Mouse (Mus musculus) hindbrain, embryonic 11.5 days (tissue): ENCODE measurements around the gene Poc1a. TPM values are rescaled to one million over a fixed set of nuclear protein-coding genes. Genes with fewer than 3 reads are reported as not detected.

ENCODE experiments used
- ATAC-seq: fragments of 200-750 bp; cut with Nextera tagmentation; 2 replicates; pipeline ENCODE4 v1.8.0; 2017; ENCODE audit warnings: mild to moderate bottlenecking, moderate TSS enrichment, moderate library complexity; ENCODE audit not compliant: low FRiP score
- DNase-seq: peaks from one replicate; pipeline ENCODE4 v3.0.0-alpha.2; 2015; ENCODE audit warnings: low spot score
- H3K27ac ChIP-seq: fragments of 300-500 bp; sonication (generic); 2 replicates; pipeline ENCODE4 v1.5.1; 2014; ENCODE audit warnings: mild to moderate bottlenecking, low read depth, low read length
- H3K27me3 ChIP-seq: fragments of 300-500 bp; sonication (generic); 2 replicates; pipeline ENCODE4 v1.6.1; 2014; ENCODE audit warnings: mild to moderate bottlenecking, low read length, moderate library complexity, mixed read lengths; ENCODE audit not compliant: control insufficient read depth, insufficient read depth
- H3K36me3 ChIP-seq: fragments of 300-500 bp; sonication (generic); 2 replicates; pipeline ENCODE4 v1.6.1; 2014; ENCODE audit warnings: mild to moderate bottlenecking, low read length, moderate library complexity, mixed read lengths; ENCODE audit not compliant: control insufficient read depth, insufficient read depth
- H3K4me1 ChIP-seq: fragments of 300-500 bp; sonication (generic); replicated peaks from 2 replicates; pipeline ENCODE4 v1.6.1; 2014; ENCODE audit warnings: low read length, mixed read lengths; ENCODE audit not compliant: control insufficient read depth, insufficient read depth
- H3K4me2 ChIP-seq: fragments of 300-500 bp; sonication (generic); replicated peaks from 2 replicates; pipeline ENCODE4 v1.6.1; 2014; ENCODE audit warnings: mild to moderate bottlenecking, low read depth, low read length
- H3K4me3 ChIP-seq: fragments of 300-500 bp; sonication (generic); 2 replicates; pipeline ENCODE4 v1.5.1; 2014; ENCODE audit warnings: low read depth, low read length
- H3K9ac ChIP-seq: fragments of 300-500 bp; sonication (generic); 2 replicates; pipeline ENCODE4 v1.6.1; 2014; ENCODE audit warnings: low read depth, low read length
- H3K9me3 ChIP-seq: fragments of 300-500 bp; sonication (generic); 2 replicates; pipeline ENCODE4 v1.6.1; 2016; ENCODE audit warnings: low read length; ENCODE audit not compliant: control insufficient read depth
- WGBS: fragments of 180-500 bp; shearing (Covaris S2); extraction: QIAGEN DNeasy Blood & Tissue Kit; methylation state at CpG from one replicate; pipeline ENCODE4 v1.1.7; 2014; 5-methylcytosine and 5-hydroxymethylcytosine counted together
- polyA plus RNA-seq: library from polyadenylated mRNA; unstranded; fragments of >200 nt; fragmentation: Nextera tagmentation; extraction: Ambion mirVana; gene quantifications from 2 replicates; pipeline ENCODE4 v1.2.1, GENCODE M21; 2014

Poc1a gene
- polyA plus RNA-seq, 1 experiment from 2014 or later: 27.6 TPM

- Histone ChIP-seq H3K4me1 (no peaks in the 10 kb centered on the region), H3K4me3 (no peak overlapping the region), H3K4me2 (no peak overlapping the region), H3K27ac (no peak overlapping the region), H3K9ac (no peak overlapping the region), H3K27me3 (no peaks in the 10 kb centered on the region), H3K36me3 (no peaks in the 10 kb centered on the region), H3K9me3 (no peaks in the 10 kb centered on the region)
- ATAC-seq (no peak), DNase-seq (no peak)
- 81% methylated on average over 6 of the region's 6 CpGs for WGBS
These were observed 73.9 kb downstream of the Poc1a start for GRCm38 (mm10) chr9:106354810-106355209.

DNA sequence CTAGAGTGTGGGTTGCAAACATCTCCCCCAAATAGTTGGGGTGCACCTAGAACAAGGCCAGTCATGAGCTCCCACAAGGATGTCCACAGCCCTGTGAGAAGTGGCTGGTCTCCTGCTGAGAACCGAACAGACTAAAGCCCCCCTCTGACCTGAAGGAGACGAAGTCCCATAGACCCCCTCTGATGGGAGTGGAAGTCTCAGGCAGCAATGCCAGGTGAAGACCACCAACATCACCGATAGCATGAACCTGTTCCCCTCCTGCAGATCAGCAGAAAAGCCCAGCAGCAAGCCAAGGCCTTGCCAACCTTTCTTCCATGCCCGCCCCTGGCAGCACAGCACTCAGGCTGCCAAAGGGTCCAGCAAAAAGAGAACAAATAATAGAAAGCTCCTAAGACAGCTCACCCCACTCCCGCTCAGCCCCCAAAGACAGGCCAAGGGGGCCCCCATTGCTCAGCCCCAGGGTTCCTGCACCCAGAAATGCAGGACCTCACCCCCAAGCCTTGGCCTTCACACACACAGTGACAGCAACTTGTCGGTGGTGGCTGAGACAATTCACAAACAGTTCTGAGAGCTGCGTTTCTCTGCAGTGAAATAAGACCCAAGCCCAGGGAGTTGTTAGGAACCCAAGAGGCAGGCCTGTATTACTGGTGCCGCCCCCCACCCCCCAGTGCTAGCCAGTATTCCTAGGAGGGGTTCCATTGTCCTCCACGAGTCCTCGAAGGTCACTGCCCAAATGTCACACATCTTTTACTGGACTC is 74.5 kb downstream of the Poc1a start:
- H3K4me3 ChIP-seq: no peak overlapping the region
- no peaks in the 10 kb centered on the region for H3K4me1 ChIP-seq
- H3K4me2 ChIP-seq: no peak overlapping the region
- no peaks in the 10 kb centered on the region for H3K27me3 ChIP-seq
- 61% methylated on average over 10 of the region's 10 CpGs for WGBS
- peak overlapping the region; percentile 58; the same call in 1 of the 2 replicates for H3K27ac ChIP-seq
- H3K9me3 ChIP-seq: no peaks in the 10 kb centered on the region
- no peak for ATAC-seq
- H3K36me3 ChIP-seq: no peaks in the 10 kb centered on the region
- DNase-seq: no peak
- no peak overlapping the region for H3K9ac ChIP-seq

DNA sequence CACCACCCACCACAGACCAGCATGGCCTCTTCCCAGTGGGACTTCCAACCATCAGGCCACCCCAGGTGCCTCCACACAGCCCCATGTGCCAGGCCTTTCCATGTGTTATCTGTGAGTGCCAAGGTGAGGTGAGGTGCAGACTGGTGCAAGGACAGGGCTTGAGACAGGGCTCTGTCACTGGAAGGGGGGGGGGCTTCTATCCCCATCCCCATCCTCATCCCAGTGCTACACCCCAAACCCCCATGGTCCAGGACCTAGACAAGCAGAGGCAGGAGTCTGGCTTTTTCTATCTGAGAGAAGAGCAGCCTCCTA is 75.1 kb downstream of the Poc1a start:
- Histone ChIP-seq H3K4me2 (no peak overlapping the region), H3K9ac (no peak overlapping the region), H3K4me1 (no peaks in the 10 kb centered on the region), H3K4me3 (no peak overlapping the region), H3K27me3 (no peaks in the 10 kb centered on the region), H3K9me3 (no peaks in the 10 kb centered on the region), H3K27ac (peak overlapping the region; percentile 58; the same call in 1 of the 2 replicates), H3K36me3 (no peaks in the 10 kb centered on the region)
- ATAC-seq (no peak), DNase-seq (no peak)

DNA sequence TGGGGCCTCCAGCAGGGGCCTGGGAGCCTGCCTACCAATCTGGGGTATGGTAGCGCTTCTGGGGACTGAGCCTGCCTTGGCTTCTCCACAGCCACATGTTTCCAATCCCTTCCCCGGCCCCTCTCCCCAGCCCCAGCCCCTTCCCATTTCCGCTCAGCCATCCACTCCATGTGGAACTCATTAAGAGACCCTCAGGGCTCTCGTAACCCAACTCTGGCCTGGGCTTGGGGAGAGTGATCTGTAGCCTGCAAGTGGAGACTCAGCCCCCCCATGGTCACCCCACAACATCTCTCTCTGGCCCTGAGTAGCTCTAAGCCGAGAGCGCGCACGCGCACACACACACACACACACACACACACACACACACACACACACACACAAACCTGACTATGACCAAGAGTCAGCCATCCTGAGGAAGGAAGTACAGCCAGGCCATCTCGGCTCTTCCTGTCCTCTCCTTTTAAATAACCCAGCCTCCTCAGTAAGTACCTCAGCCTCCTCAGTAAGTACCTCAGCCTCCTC is 75.5 kb downstream of the Poc1a start:
- H3K27ac ChIP-seq: no peak overlapping the region
- no peaks in the 10 kb centered on the region for H3K4me1 ChIP-seq
- H3K36me3 ChIP-seq: no peaks in the 10 kb centered on the region
- no peaks in the 10 kb centered on the region for H3K9me3 ChIP-seq
- no peaks in the 10 kb centered on the region for H3K27me3 ChIP-seq
- no peak overlapping the region for H3K4me2 ChIP-seq
- no peak overlapping the region for H3K9ac ChIP-seq
- H3K4me3 ChIP-seq: no peak overlapping the region
- WGBS: 53% methylated on average over 10 of the region's 10 CpGs
- peak; percentile 48 for DNase-seq
- peak; percentile 39; the same call in 1 of the 2 replicates for ATAC-seq

DNA sequence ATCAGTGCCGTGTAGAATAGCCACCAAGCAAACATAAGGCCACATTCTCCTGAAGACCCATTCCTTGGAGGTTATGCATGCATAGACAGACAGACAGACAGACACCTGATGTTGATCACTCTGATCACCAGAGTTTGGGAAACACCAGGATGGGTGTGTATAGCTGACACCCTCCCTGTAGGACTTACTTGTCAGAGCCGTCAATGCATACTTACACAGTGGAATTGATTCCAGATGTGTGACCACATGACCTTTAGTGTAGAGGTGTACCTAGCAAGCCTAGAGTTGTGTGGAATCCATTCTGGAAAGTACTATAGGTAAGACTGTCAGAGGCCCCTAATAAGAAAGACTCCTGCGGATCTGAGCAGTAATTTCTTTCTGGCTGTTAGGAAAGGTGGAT is 76.3 kb downstream of the Poc1a start:
- H3K27ac ChIP-seq: no peak overlapping the region
- H3K4me2 ChIP-seq: no peak overlapping the region
- H3K4me3 ChIP-seq: no peak overlapping the region
- no peak for DNase-seq
- ATAC-seq: no peak
- H3K27me3 ChIP-seq: no peaks in the 10 kb centered on the region
- 74% methylated on average over 3 of the region's 3 CpGs for WGBS
- no peaks in the 10 kb centered on the region for H3K9me3 ChIP-seq
- no peak overlapping the region for H3K9ac ChIP-seq
- no peaks in the 10 kb centered on the region for H3K36me3 ChIP-seq
- no peaks in the 10 kb centered on the region for H3K4me1 ChIP-seq

GRCm38 (mm10) chr9:106359297-106359696 is 78.4 kb downstream of the Poc1a start:
- Histone ChIP-seq H3K36me3 (no peaks in the 10 kb centered on the region), H3K9me3 (no peaks in the 10 kb centered on the region), H3K4me2 (no peak overlapping the region), H3K4me3 (no peak overlapping the region), H3K9ac (no peak overlapping the region), H3K27me3 (no peaks in the 10 kb centered on the region), H3K27ac (no peak overlapping the region), H3K4me1 (no peaks in the 10 kb centered on the region)
- DNase-seq (no peak), ATAC-seq (no peak)
- 59% methylated on average over 6 of the region's 6 CpGs for WGBS

DNA sequence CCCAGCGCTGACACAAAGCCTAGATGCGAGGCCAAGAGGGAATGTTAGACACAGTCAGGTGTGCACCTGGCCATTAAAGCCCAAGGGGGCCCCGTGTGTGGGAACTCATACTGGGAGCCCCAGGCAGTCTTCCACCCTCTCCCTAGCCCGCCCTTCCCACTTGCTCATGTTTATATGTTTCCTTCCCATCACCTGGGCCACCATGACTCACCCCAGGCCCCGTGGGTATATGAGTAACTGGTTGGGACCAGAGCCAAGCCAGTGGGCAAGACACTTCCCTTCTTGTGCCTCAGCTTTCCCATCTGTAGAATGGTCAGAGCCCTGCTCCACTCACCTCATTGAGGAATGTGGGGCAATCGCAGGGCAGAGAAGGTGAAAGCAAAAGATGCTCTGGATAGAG is 80.3 kb downstream of the Poc1a start:
- H3K9me3 ChIP-seq: no peaks in the 10 kb centered on the region
- H3K4me2 ChIP-seq: no peak overlapping the region
- H3K36me3 ChIP-seq: no peaks in the 10 kb centered on the region
- no peak overlapping the region for H3K27ac ChIP-seq
- no peaks in the 10 kb centered on the region for H3K27me3 ChIP-seq
- WGBS: 91% methylated on average over 6 of the region's 6 CpGs
- DNase-seq (no peak), ATAC-seq (no peak)
- H3K4me3 ChIP-seq: no peak overlapping the region
- no peak overlapping the region for H3K9ac ChIP-seq
- no peaks in the 10 kb centered on the region for H3K4me1 ChIP-seq

GRCm38 (mm10) chr9:106365333-106365732 is 84.5 kb downstream of the Poc1a start:
- Histone ChIP-seq H3K27ac (no peak overlapping the region), H3K27me3 (no peaks in the 10 kb centered on the region), H3K4me1 (peaks cover 9% of the 10 kb centered on the region), H3K36me3 (no peaks in the 10 kb centered on the region), H3K4me3 (no peak overlapping the region), H3K9ac (no peak overlapping the region), H3K9me3 (no peaks in the 10 kb centered on the region), H3K4me2 (no peak overlapping the region)
- WGBS: 74% methylated on average over 7 of the region's 7 CpGs
- DNase-seq (no peak), ATAC-seq (no peak)

DNA sequence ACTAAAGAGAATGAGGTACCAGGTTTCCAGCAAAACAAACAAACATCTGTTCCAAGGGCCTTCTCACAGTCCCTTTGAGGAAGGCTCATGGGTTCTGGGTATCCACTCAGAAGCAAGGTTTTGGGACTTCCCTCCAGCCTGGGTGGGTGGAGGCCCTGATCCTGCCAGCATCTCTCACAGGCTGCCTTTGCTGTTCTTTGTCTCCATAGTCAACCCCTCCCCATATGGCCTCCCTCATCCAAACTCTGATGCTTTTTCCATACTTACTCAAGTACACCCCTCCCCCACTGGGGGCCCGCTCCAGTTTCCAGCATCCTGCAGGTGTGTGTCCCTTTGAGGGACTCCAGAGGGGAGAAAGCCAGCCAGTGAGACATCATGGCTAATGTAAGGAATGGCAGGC is 85.3 kb downstream of the Poc1a start:
- H3K4me1 ChIP-seq: peaks cover 9% of the 10 kb centered on the region
- WGBS: 38% methylated on average over 1 of the region's 1 CpGs
- ATAC-seq: no peak
- H3K9me3 ChIP-seq: no peaks in the 10 kb centered on the region
- H3K36me3 ChIP-seq: no peaks in the 10 kb centered on the region
- no peak overlapping the region for H3K9ac ChIP-seq
- H3K4me3 ChIP-seq: no peak overlapping the region
- no peak for DNase-seq
- no peak overlapping the region for H3K4me2 ChIP-seq
- H3K27me3 ChIP-seq: no peaks in the 10 kb centered on the region
- H3K27ac ChIP-seq: no peak overlapping the region
